7 mouse cellular contexts compared by ENCODE assay signal in the genomic region with DNA sequence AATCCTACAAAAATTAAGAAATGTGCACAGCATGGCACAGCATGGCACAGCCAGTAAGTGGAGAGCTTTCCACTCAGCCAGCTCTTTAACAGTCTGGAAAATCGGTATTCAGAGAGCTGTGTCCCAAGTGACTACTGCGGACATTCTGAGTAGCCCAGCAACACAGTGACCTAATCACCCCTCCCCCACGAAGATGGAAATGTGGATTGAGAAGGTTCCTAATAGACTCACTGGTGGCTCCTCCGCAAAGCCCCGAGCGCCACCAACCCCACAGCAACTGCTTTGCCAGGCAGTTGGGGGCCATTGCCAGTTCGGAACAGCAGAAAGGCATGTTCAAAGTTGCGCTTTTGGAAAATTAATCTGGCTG.
DNase-seq lines count a peak whose midpoint lies in the region; ATAC-seq and TF ChIP-seq lines count a peak whose summit lies in the region.

No protein-coding gene starts in this region.

- H3K4me2 ChIP-seq in embryonic facial prominence, embryonic 11.5 days (ENCODE audit: low read depth, low read length): no peak overlapping the region
- H3K4me2 ChIP-seq in hindbrain, postnatal 0 days (ENCODE audit: low read depth, low read length): peak overlapping the region; percentile 53
- no peak overlapping the region for H3K4me2 ChIP-seq in midbrain, postnatal 0 days (ENCODE audit: low read depth, low read length, poor library complexity, severe bottlenecking)

- H3K9ac ChIP-seq in embryonic facial prominence, embryonic 11.5 days (replicated peaks; ENCODE audit: low read length): no peak overlapping the region
- no peak overlapping the region for H3K9ac ChIP-seq in hindbrain, postnatal 0 days (replicated peaks; ENCODE audit: low read length)
- H3K9ac ChIP-seq in midbrain, postnatal 0 days (replicated peaks; ENCODE audit: low read length, poor library complexity, severe bottlenecking): no peak overlapping the region

- no peak for TF ChIP-seq CTCF in hindbrain, postnatal 0 days (IDR thresholded peaks at IDR 0.05; ENCODE audit: low read depth)
- TF ChIP-seq CTCF in midbrain, postnatal 0 days (IDR thresholded peaks at IDR 0.05): no peak

- WGBS in embryonic facial prominence, embryonic 11.5 days: 16% methylated on average over 8 of the region's 8 CpGs
- WGBS in hindbrain, postnatal 0 days: 9% methylated on average over 8 of the region's 8 CpGs
- WGBS in midbrain, postnatal 0 days: 8% methylated on average over 8 of the region's 8 CpGs

- peak; percentile 25 to 37 for DNase-seq in spleen, adult 18-20 months
- no peak for DNase-seq in spleen, adult 12 weeks (ENCODE audit: low spot score)
- peak; percentile 47 for DNase-seq in embryonic facial prominence, embryonic 11.5 days (ENCODE audit: low spot score)
- peak; percentile 79 for DNase-seq in hindbrain, postnatal 0 days (ENCODE audit: low spot score)
- peak; percentile 83 for DNase-seq in midbrain, postnatal 0 days (ENCODE audit: low spot score)
- no peak for DNase-seq in kidney, postnatal 25 days
- no peak for DNase-seq in c-Kit-positive CD71-positive TER-119-positive erythroid progenitor cells, embryonic 14.5 days (ENCODE audit: low spot score)

- no peaks in the 10 kb centered on the region for H3K27me3 ChIP-seq in embryonic facial prominence, embryonic 11.5 days (ENCODE audit: control insufficient read depth, insufficient read depth, low read length)
- no peaks in the 10 kb centered on the region for H3K27me3 ChIP-seq in hindbrain, postnatal 0 days (ENCODE audit: insufficient read depth, low read length)
- no peaks in the 10 kb centered on the region for H3K27me3 ChIP-seq in midbrain, postnatal 0 days (ENCODE audit: insufficient read depth, low read length)

- peaks cover 6% of the 10 kb centered on the region; the same call in 1 of the 2 replicates for H3K9me3 ChIP-seq in embryonic facial prominence, embryonic 11.5 days (replicated peaks; ENCODE audit: control insufficient read depth, low read length)
- peaks cover 3% of the 10 kb centered on the region for H3K9me3 ChIP-seq in hindbrain, postnatal 0 days (ENCODE audit: low read length)
- peaks cover 3% of the 10 kb centered on the region; the same call in 1 of the 2 replicates for H3K9me3 ChIP-seq in midbrain, postnatal 0 days (ENCODE audit: low read length)

- H3K36me3 ChIP-seq in embryonic facial prominence, embryonic 11.5 days (replicated peaks; ENCODE audit: control insufficient read depth, insufficient read depth, low read depth, low read length): no peaks in the 10 kb centered on the region
- no peaks in the 10 kb centered on the region for H3K36me3 ChIP-seq in hindbrain, postnatal 0 days (ENCODE audit: insufficient read depth, low read length)
- no peaks in the 10 kb centered on the region for H3K36me3 ChIP-seq in midbrain, postnatal 0 days (ENCODE audit: insufficient read depth, low read length)

- ATAC-seq in embryonic facial prominence, embryonic 11.5 days (replicated peaks; ENCODE audit: insufficient number of reproducible peaks, low FRiP score, low TSS enrichment, low read depth): peak; percentile 69; the same call in 1 of the 2 replicates
- peak; percentile 87 for ATAC-seq in hindbrain, postnatal 0 days
- peak; percentile 82 for ATAC-seq in midbrain, postnatal 0 days (ENCODE audit: low FRiP score)

- no peaks in the 10 kb centered on the region for H3K4me1 ChIP-seq in embryonic facial prominence, embryonic 11.5 days (ENCODE audit: control insufficient read depth, insufficient read depth, low read length)
- peaks cover 11% of the 10 kb centered on the region; the same call in 1 of the 2 replicates for H3K4me1 ChIP-seq in hindbrain, postnatal 0 days (ENCODE audit: insufficient read depth, low read length)
- H3K4me1 ChIP-seq in midbrain, postnatal 0 days (ENCODE audit: insufficient read depth, low read length): peaks cover 8% of the 10 kb centered on the region; the same call in 1 of the 2 replicates

- no peak overlapping the region for H3K27ac ChIP-seq in embryonic facial prominence, embryonic 11.5 days (replicated peaks; ENCODE audit: low read depth, low read length)
- H3K27ac ChIP-seq in hindbrain, postnatal 0 days: peak overlapping the region; percentile 43; the same call in 1 of the 2 replicates
- H3K27ac ChIP-seq in midbrain, postnatal 0 days (ENCODE audit: low read depth, low read length): no peak overlapping the region

- H3K4me3 ChIP-seq in embryonic facial prominence, embryonic 11.5 days (ENCODE audit: low read depth, low read length): no peak overlapping the region
- no peak overlapping the region for H3K4me3 ChIP-seq in hindbrain, postnatal 0 days (ENCODE audit: low read length)
- H3K4me3 ChIP-seq in midbrain, postnatal 0 days (ENCODE audit: low read depth, low read length): no peak overlapping the region

Comparison
In these comparisons a context has a peak if more than half of its experiments do, and no peak if none do; other contexts are left out.
1. DNase-seq: peak in spleen, adult 18-20 months (2 of 2), embryonic facial prominence, embryonic 11.5 days (single experiment), hindbrain, postnatal 0 days (single experiment) and midbrain, postnatal 0 days (single experiment); none in spleen, adult 12 weeks (single experiment), kidney, postnatal 25 days (0 of 2) and c-Kit-positive CD71-positive TER-119-positive erythroid progenitor cells, embryonic 14.5 days (single experiment).
2. Peak in every context shown above with its lines, with median percentiles within 50 percentile points of each other: ATAC-seq.